Mouse (Mus musculus) liver, adult 2 months (tissue): ENCODE measurements at regions not wholly inside any gene's neighbourhood (a gene's known extent, or its start where the extent isn't known, plus 50 kb on each side); places are given as distances from the start of the nearest gene placed in this dataset.

Experiments
- DNase-seq: peaks from one replicate; pipeline ENCODE4 v3.0.0-alpha.2; 2011; ENCODE audit warnings: low read depth, low spot score; ENCODE audit errors: extremely low read depth
- H3K27ac ChIP-seq: fragments of 200-500 bp; replicated peaks from 2 replicates; pipeline ENCODE4 v1.5.1; 2012; ENCODE audit warnings: low read depth, mild to moderate bottlenecking, control low read depth, inconsistent platforms, low read length; ENCODE audit not compliant: insufficient read depth
- H3K27me3 ChIP-seq: fragments of 200-500 bp; 2 replicates; pipeline ENCODE4 v1.6.1; 2012; ENCODE audit warnings: mild to moderate bottlenecking, moderate library complexity, low read length, inconsistent platforms; ENCODE audit not compliant: control insufficient read depth, insufficient read depth
- H3K36me3 ChIP-seq: fragments of 200-500 bp; 2 replicates; pipeline ENCODE4 v1.6.1; 2012; ENCODE audit warnings: low read length, inconsistent platforms; ENCODE audit not compliant: control insufficient read depth, insufficient read depth
- H3K4me1 ChIP-seq: fragments of 200-500 bp; 2 replicates; pipeline ENCODE4 v1.6.1; 2011; ENCODE audit warnings: low read length; ENCODE audit not compliant: control insufficient read depth, insufficient read depth
- H3K4me3 ChIP-seq: fragments of 200-500 bp; 2 replicates; pipeline ENCODE4 v1.5.1; 2011; ENCODE audit warnings: low read depth, mild to moderate bottlenecking, control low read depth, low read length, moderate library complexity; ENCODE audit not compliant: insufficient read depth
- H3K79me2 ChIP-seq: fragments of 200-500 bp; 2 replicates; pipeline ENCODE4 v1.6.1; 2012; ENCODE audit warnings: inconsistent platforms, mild to moderate bottlenecking, low read length, moderate library complexity; ENCODE audit not compliant: control insufficient read depth, insufficient read depth
- H3K9ac ChIP-seq: fragments of 200-500 bp; 2 replicates; pipeline ENCODE4 v1.6.1; 2012; ENCODE audit warnings: low read depth, mild to moderate bottlenecking, control low read depth, inconsistent platforms, low read length
- CTCF ChIP-seq: fragments of 200-500 bp; IDR thresholded peaks from 2 replicates; pipeline ENCODE4 v1.5.1; 2011; ENCODE audit warnings: low read depth, low read length, control low read depth
- POLR2A ChIP-seq: fragments of 200-500 bp; IDR thresholded peaks from 2 replicates; pipeline ENCODE4 v1.6.1; 2011; ENCODE audit warnings: low read length, control low read depth; ENCODE audit not compliant: insufficient read depth; ENCODE audit errors: extremely low read depth
- WGBS: fragments of 180-500 bp; shearing (Covaris S2); methylation state at CpG from one replicate; pipeline ENCODE4 v1.1.7; 2018; 5-methylcytosine and 5-hydroxymethylcytosine counted together

DNA sequence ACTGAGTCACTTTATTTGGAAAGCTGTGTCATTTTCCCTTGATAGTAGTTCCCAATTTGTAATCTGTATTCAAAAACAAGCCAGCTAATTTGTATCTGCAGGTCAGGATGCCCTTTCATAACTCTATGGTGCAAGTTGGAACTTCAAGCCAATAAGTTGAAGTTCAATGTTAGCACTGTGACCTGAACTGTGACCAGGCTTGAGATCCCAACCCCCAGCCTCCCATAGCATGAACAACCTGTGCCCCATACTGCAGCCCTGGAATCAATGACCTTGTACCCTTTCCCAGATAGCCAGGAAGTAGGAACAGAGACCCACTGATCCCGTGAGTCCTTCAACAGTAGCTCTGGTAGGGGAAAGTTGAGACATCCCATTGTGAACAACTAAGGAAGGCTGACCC, 52.5 kb upstream of the Gm9747 start:
- peak overlapping the region; percentile 73 for H3K27ac ChIP-seq

More for the DNA sequence above, 52.5 kb upstream of the Gm9747 start:
- peaks cover 14% of the 10 kb centered on the region for H3K4me1 ChIP-seq
- no peak overlapping the region for H3K9ac ChIP-seq
- 15% methylated on average over 1 of the region's 1 CpGs for WGBS
- no peaks in the 10 kb centered on the region for H3K27me3 ChIP-seq
- H3K36me3 ChIP-seq, result no peaks in the 10 kb centered on the region
- no peak for TF ChIP-seq POLR2A
- no peak for TF ChIP-seq CTCF
- no peak overlapping the region for H3K4me3 ChIP-seq
- DNase-seq, result peak; percentile 98
- no peaks in the 10 kb centered on the region for H3K79me2 ChIP-seq
